Mouse (Mus musculus) c-Kit-positive CD71-negative TER-119-negative erythroid progenitor cells, embryonic 14.5 days (primary cell): ENCODE data around the gene Bbs12.
A peak's percentile ranks its signal among the peaks of the same experiment; 100 is the strongest.

Experiments used
- DNase-seq: peaks from one replicate; pipeline ENCODE4 v3.0.0-alpha.2; 2013; ENCODE audit warnings: low read depth

Bbs12 gene

DNA sequence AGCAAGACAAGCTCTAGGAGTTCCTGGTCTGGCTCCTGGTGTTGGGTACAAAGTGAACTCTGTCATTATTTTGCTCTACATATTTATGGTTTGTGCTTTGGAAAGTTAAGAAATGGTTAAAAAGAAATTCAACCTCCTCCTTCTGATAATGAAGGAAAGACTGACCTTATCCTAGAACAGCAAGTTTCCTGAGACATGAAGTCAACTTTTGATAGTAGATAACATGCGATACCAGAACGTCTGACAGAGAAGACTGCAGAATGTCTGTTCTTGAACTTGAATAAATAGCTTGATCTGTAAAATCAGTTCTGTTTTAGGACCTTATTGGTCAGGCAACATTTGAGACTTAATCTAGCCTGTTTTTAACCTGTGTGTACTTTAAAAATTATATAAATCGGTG, 14.3 kb downstream of the Bbs12 start:
- DNase-seq: no peak

DNA sequence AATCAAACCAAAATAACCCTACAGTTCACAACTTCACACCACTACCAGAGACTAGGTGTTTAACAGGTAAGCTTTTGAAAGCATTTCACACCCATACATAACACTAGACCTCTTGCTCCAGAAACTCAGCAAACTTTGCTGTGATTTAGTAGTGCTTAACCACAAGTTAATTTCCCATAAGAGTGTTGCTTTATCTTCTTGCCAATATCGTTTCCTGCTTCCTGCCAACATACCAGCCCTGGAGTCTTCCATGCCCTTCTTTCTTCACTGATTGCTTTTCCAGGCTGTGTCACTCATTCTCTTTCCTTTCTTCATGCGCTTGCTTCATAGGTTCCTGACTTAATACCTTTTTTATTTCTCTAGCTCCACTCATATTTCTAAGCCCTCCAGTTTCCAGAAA, 16.1 kb downstream of the Bbs12 start:
- DNase-seq: no peak

DNA sequence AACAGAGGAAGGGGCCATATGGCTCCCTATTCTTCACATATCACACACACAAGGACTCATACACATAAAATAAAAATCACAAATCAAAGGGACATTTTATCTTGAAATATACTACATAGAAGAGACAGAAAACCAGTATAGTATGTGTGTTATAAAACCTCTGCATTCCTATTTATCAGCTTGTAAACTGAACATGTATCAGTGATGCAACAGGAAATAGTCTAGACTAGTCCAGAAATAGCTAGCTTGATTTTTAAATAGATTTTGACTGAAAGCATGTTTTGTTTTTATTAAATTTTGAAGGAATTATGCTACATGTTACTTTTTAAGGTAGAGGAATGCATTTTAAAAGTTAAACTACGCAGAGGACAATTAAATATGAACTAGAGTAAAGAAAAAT, 17.6 kb downstream of the Bbs12 start:
- no peak for DNase-seq

DNA sequence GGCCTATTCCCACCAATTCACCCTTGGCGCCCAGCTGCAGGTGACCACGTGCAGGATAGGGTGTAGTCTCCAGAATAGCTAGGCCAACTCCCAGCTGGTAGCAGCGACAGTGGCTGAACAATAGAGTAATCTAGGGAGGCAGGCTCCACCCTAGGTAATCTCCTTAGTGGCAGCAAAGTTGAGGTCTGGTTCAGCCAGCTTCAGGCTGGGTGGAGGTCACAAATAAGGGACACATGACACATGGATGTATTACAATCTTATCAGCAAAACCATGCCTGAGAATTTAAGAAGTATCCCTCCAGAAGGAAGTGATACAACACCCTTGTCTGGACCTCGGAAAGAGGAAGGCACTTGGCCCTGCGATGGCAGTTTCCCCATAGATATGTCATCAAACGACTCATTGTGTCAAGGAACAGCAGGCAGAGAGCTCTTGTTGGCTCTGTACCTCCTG, 19.7 kb downstream of the Bbs12 start:
- DNase-seq: peak; percentile 40

DNA sequence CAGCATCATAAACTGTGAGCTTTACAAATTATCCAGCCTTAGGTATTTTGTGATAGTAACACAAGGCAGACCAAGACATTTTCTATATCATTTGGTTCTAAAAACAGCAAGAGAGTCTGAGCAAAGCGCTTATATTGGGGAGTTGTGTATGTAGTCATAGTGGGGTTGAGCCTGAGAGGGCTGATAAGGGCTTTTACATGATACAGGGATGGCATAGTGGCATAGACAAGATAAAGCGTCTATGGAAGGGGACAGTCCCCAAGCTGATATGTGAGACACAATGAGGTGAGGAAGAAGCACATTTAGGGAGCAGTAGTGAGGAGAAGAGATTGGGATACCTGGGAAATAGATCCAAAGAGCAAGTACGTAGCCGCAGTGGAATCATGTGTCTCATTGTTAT, 21.7 kb downstream of the Bbs12 start:
- DNase-seq: no peak

DNA sequence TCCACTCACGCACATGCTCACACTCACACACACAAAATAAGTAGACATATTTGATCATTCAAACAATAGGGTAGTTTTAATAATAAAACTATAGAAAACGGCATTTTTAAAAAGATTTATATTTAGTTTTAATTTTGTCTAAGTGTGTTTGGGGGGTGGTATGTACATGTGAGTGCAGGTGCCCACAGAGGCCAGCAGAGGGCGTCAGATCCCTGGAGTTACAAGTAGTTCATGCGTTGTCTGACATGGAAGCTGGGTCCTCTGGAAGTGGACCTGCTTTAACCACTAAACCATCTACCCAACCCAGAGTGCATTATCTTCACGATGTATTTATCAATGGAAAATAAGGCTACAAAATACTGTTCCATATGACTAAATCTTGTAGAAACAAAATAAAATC, 28.8 kb downstream of the Bbs12 start:
- no peak for DNase-seq

DNA sequence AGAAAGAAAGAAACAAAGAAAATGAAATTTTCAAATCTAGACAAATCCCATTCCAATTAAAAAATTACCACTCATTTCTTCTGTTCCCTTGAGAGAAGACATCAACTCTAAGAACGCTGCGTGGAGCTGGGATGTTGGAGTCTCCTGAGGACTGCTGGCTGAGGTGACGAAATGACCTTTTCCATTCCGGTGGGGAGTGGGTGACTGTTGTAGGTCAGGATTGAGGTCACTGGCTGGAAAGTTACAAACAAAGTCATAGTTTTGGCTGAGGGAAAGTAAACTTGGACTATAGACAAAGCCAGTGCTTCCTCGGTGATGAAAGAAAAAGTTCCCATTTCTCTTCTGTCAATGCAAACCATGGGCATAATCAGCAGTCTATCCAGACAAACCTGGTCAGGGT, 30.5 kb downstream of the Bbs12 start:
- no peak for DNase-seq

DNA sequence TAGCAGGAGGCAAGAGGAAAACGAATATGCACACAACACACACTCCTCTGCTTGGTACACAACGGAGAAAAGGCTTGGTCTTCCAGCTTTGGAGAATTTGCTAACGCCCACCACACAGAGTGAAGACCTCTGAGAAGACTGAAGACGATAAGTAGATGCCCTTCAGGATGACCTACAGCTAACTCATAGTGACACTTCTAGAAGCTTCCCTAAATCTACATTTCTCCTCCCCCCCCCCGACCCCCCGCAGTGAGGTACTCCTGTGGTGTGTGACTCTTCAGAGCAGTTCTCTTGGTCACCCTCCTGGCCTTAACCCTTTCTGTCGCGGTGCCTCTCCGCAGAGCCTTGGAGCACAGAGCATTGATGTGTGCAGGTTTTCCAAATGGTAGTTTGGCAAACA, 35.3 kb downstream of the Bbs12 start:
- DNase-seq: no peak

DNA sequence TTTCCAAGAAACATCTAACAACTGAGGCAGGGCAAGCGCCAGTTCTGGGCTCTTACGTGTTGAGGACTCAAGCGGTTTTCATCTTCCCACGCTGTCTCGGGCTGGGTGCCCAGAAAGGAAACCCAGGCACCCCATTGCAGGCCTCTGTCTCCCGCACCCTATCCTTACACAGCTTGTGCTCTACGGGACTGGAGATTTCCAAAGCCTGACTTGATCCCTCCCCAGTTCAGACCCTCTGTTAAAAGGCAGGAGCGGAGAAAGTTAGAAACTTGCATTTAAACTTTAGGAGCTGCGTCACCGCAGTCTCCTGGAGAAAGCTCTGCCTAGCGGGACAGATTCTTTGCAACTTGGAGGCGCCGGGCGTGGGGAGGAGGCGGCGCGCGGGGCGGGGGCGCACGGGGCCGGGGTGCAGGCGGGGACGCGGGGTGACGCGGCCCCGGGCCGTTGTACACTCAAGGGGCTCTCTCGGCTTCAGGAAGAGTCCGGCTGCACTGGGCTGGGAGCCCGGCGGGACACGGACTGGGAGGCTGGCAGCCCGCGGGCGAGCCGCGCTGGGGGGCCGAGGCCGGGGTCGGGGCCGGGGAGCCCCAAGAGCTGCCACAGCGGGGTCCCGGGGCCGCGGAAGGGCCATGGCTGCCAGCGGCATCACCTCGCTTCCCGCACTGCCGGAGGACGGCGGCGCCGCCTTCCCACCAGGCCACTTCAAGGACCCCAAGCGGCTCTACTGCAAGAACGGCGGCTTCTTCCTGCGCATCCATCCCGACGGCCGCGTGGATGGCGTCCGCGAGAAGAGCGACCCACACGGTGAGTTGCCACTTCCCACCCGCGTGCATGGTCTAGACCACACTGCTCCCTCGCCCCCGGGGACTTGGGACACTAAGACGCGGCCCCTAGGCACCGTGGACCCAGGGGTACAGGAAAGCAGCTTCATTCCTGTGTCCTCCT, 36.1 kb downstream of the Bbs12 start, which contains the start of gene Fgf2:
Gene Fgf2 (plus strand): TSS at position 126 of the 945 bp plus-strand sequence.
- no peak for DNase-seq

DNA sequence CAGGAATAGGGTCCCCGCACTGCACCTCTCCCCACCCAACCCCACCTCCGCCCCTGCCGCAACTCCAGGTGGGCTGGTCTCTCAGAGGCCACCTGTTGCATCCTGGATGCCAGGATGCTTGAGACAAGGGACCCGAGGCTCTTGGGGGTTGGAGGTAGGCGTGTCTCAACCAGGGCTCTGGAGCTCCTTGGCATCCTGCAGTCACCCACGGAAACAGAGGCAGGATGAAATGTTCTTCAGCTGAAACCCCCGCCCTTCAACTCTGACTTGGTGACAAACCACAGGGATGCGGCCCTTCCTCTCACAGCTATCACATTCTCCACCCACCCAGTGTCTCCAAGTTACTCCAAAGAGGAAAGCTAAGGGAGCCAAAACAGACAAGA, 36.8 kb downstream of the Bbs12 start:
- no peak for DNase-seq

DNA sequence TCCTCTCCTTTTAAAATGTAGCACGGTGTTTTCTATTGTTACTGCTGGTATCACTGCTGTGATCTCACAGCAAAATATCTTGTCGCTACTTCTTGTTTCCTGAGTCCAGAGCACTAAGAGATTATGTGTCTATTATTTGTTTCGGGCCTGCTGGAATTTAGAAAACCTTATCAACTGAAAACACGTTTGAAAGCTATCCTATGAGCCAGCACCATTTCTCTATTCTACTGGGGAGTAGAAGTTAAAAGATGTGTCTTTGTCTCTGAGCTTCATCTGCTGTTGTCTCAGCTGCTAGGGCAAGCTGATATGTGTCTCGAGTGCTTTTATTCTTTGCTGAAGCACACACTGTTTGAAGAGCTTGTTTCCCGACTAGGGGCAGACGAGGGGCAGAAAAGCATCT, 38.0 kb downstream of the Bbs12 start:
- DNase-seq: no peak

DNA sequence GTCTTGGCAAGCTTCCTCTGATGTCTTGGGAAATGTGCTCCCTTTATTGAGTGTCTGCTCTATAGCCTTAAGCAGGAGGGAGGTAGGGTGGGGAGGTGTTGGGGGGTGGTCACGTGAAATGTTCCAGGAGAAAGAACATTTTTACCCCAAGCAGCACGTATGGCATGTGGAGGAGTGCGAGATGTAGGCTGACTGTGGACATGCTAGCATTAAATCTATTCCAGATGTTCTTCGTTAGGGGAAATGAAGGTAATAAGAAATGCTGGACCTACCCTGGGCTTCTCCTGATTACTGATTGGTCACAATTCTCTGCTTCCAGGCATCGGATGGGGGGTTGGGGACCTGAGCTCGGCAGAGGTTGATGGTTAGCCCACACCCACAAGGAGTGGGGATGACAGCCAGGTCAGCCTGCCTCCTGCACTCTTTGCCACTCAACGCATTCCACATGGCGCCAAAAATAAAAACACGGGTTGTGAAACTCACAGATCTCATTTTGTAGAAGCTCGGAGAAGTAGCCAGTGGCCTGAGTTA, 41.7 kb downstream of the Bbs12 start:
- DNase-seq: no peak

DNA sequence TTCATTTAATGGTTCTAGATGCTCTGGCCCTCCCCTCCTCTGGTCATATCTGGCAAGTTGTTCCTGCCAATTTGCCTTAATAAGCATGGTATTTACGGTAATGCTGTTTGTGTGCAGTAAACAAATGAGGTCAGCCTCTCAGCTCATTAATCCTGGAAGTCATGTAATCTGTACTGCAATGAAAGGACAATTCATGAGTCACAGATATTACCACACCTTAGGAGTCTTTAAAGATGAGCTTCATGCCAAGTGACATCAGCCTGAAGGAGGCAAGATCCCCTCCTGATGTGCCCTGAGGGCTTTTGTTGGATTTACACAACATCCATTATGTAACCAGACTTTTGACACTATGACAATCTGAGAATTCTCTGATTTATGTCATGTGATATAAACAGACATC, 42.4 kb downstream of the Bbs12 start:
- no peak for DNase-seq

DNA sequence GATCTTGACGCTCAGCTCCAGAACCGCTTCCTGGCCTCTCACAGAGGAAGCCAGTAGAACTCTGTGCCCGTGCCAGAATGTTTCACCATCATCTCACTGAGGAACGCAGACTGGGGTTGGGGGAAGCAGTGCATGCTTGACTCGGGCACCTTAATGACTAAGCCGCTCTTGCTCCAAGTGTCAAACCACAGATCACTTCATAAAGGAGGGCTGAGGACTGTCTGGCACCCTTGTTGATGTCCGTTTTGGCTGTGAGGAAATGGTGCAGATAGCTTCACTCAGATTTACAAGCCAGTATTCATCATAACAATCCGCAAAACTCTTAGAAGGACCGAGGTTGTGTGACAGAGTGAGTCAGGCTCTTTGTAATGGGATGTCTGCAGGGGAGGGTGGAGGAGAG, 48.4 kb downstream of the Bbs12 start:
- DNase-seq: no peak

DNA sequence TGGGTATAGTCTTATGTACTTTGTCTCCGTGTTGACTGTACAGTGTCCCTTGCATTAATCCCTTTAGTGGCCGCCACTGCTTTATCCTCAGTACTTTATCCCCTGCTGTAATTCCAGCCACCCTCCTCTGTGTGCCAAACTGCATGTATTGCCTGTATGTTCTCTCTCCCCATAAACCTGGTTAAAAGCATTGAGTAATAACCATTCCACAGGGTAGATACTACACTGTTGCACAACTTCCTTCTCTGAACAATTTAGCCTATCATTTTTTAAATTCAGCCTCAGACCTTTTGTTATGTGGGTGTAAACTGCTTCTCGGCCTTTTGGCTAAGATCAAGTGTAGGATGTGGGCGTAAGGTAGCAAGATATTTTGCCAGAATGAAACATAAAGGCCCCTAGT, 52.8 kb downstream of the Bbs12 start:
- DNase-seq: no peak

DNA sequence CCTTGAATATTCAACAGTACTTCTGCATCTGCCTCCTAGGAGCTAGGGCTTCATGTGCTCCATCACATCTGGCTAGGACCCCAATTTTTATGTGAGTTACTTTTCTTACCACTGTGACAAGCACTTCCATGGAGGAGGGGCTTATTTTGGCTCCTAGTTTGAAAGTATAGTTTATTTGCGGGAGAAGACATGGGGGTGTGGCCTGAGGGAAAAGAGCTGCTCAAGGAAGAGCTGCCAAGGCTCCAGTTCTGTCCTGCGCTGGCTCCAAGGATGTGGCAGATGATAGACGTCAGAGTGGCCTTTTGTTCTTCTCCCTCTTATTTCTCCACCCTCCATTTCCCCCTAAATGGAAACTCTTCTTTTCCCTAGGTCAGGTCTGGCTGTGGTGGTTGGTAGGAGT, 53.6 kb downstream of the Bbs12 start:
- no peak for DNase-seq

DNA sequence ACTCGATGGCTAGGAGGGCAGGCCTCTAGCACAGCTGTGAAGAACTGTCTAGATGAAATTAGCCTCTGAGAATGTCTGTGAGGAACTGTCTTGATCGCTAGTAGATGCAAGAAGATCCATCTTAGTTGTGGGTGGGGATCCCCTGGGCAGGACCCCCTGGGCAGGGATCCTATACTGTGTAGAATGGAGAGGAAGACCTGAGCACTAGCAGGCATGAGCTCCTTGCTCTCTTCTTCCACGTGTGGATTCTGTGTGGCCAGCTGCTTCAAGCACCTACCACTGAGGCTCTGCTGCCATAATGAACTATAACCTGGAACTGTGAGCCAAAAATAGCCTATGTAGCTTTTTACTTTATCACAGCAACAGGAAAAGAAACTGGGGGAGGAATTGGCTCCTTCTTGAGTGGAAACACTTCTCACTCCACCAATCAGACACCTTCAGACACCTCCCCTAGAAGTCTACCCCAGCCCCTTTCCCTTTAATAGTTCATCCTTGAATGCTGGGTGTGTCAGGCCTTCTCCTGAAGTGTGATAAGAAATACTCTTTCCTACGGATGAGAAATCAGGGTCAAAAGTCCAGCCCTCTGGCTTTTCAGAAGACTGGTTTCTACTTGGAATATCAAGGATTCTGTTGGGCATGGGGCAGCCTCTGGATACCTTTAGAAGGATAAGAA, 54.2 kb downstream of the Bbs12 start:
- DNase-seq: no peak

DNA sequence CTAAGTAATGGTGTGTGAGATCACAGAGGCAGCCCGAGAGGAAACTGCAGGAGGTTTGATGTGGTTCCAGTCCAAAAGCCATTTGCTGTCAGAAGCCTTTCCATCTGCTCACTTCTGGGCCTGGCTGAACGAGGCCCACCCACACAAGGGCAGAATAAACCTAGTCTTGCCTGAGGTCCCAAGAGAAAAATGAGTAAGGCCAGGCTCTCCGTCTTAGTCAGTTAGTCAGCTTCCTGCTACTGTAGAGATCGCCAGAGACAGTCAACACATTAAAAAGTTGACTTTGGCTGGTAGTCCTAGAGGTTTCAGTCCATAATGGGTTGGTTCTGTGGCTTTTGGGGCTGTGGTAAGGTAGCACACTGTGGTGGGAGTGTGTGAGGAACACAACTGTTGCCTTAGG, 58.1 kb downstream of the Bbs12 start:
- DNase-seq: no peak
